9 mouse cellular contexts compared by ENCODE assay signal in genomic region chr15:36967381-36968211, GRCm38 (mm10). TPM values are rescaled to one million over a fixed set of nuclear protein-coding genes. Genes with fewer than 3 reads are reported as not detected.
DNase-seq lines count a peak whose midpoint lies in the region; ATAC-seq and TF ChIP-seq lines count a peak whose summit lies in the region.
"Had no signal": no experiment of that assay in that cellular context is flagged by ENCODE, and none has a peak within 500 bp of the region (broad histone marks: within the 10 kb centered on the region; RNA-seq: fewer than 3 reads in every experiment).

No protein-coding gene starts in this region.

- ATAC-seq in heart, embryonic 13.5 days (ENCODE audit: extremely low read depth, insufficient number of reproducible peaks, low FRiP score, low TSS enrichment) = no peak
- ATAC-seq in forebrain, embryonic 11.5 days (replicated peaks; ENCODE audit: low FRiP score) = peak; percentile 94
- ATAC-seq in midbrain, embryonic 12.5 days (ENCODE audit: low FRiP score, low read depth) = peak; percentile 93
- ATAC-seq in stomach, postnatal 0 days (ENCODE audit: low FRiP score, low TSS enrichment) = peak; percentile 51; the same call in 1 of the 2 replicates
- ATAC-seq: Patski had no signal

- H3K4me1 ChIP-seq in heart, embryonic 13.5 days = peaks cover 38% of the 10 kb centered on the region
- peaks cover 3% of the 10 kb centered on the region; the same call in 1 of the 2 replicates for H3K4me1 ChIP-seq in forebrain, embryonic 11.5 days (replicated peaks; ENCODE audit: control insufficient read depth, insufficient read depth, low read length)
- peaks cover 24% of the 10 kb centered on the region for H3K4me1 ChIP-seq in midbrain, embryonic 12.5 days
- H3K4me1 ChIP-seq in stomach, postnatal 0 days (replicated peaks; ENCODE audit: control insufficient read depth, insufficient read depth) = no peaks in the 10 kb centered on the region

- H3K27me3 ChIP-seq in heart, embryonic 13.5 days (replicated peaks) = no peaks in the 10 kb centered on the region
- H3K27me3 ChIP-seq in forebrain, embryonic 11.5 days (ENCODE audit: control insufficient read depth, insufficient read depth, low read length) = no peaks in the 10 kb centered on the region
- H3K27me3 ChIP-seq in midbrain, embryonic 12.5 days = no peaks in the 10 kb centered on the region
- no peaks in the 10 kb centered on the region for H3K27me3 ChIP-seq in stomach, postnatal 0 days (ENCODE audit: control insufficient read depth, insufficient read depth, low read length)
- H3K27me3 ChIP-seq: Patski had no signal

- no peak for TF ChIP-seq EP300 in stomach, postnatal 0 days (optimal IDR thresholded peaks at IDR 0.05)

- intact Hi-C loops in heart, postnatal 14 days (cut with DNase I) = no loop called here

- WGBS in heart, embryonic 13.5 days = 33% methylated on average over 24 of the region's 24 CpGs
- WGBS in forebrain, embryonic 11.5 days = 28% methylated on average over 24 of the region's 24 CpGs
- 19% methylated on average over 24 of the region's 24 CpGs for WGBS in midbrain, embryonic 12.5 days
- WGBS in stomach, postnatal 0 days = 27% methylated on average over 24 of the region's 24 CpGs

- peak; percentile 23; the same call in 1 of the 2 replicates for TF ChIP-seq POLR2A in brain, embryonic 14.5 days (IDR thresholded peaks at IDR 0.05; ENCODE audit: borderline replicate concordance, extremely low read depth, insufficient read depth, insufficient read length, poor library complexity, severe bottlenecking)

- TF ChIP-seq CTCF in brain, embryonic 14.5 days (IDR thresholded peaks at IDR 0.05; ENCODE audit: borderline replicate concordance, extremely low read depth, insufficient read depth, insufficient read length) = 0 out of 2 replicates have a peak, but pooled peaks have one; percentile 0
- peak; percentile 27 for TF ChIP-seq CTCF in layer of hippocampus, adult 2 months (conservative IDR thresholded peaks at IDR 0.05)
- no peak for TF ChIP-seq CTCF in stomach, postnatal 0 days (IDR thresholded peaks at IDR 0.05; ENCODE audit: low read depth)

- no peak for DNase-seq in heart, postnatal 14 days
- DNase-seq in brain, embryonic 14.5 days (ENCODE audit: low read depth) = peak; percentile 99
- DNase-seq in forebrain, embryonic 11.5 days (ENCODE audit: low spot score) = peak; percentile 76
- DNase-seq in layer of hippocampus, adult 2 months (ENCODE audit: low spot score in 2 of 2) = peak; percentile 86 to 94
- DNase-seq in stomach, postnatal 0 days (ENCODE audit: low spot score) = no peak
- no peak for DNase-seq in ovary, postnatal 10 days (ENCODE audit: low spot score)

- peak overlapping the region; percentile 59 for H3K4me2 ChIP-seq in heart, embryonic 13.5 days
- H3K4me2 ChIP-seq in forebrain, embryonic 11.5 days (ENCODE audit: low read depth, low read length, severe bottlenecking) = peak overlapping the region; percentile 51
- peak overlapping the region; percentile 55 for H3K4me2 ChIP-seq in midbrain, embryonic 12.5 days (replicated peaks)
- H3K4me2 ChIP-seq in stomach, postnatal 0 days (replicated peaks; ENCODE audit: low read depth) = 0 out of 2 replicates have a peak overlapping the region, but pooled peaks have one; percentile 14

- H3K27ac ChIP-seq in heart, embryonic 13.5 days (replicated peaks) = no peak overlapping the region
- H3K27ac ChIP-seq in forebrain, embryonic 11.5 days (ENCODE audit: low read depth, low read length) = peak overlapping the region; percentile 44
- peak overlapping the region; percentile 98 for H3K27ac ChIP-seq in layer of hippocampus, adult 2 months
- peak overlapping the region; percentile 94 for H3K27ac ChIP-seq in midbrain, embryonic 12.5 days (replicated peaks)
- H3K27ac ChIP-seq in stomach, postnatal 0 days (replicated peaks) = no peak overlapping the region

- H3K4me3 ChIP-seq in heart, embryonic 13.5 days = peak overlapping the region; percentile 24
- H3K4me3 ChIP-seq in forebrain, embryonic 11.5 days (ENCODE audit: low read depth, low read length) = peak overlapping the region; percentile 21
- peak overlapping the region; percentile 48 for H3K4me3 ChIP-seq in layer of hippocampus, adult 2 months
- peak overlapping the region; percentile 27 for H3K4me3 ChIP-seq in midbrain, embryonic 12.5 days
- no peak overlapping the region for H3K4me3 ChIP-seq in stomach, postnatal 0 days (ENCODE audit: low read depth, low read length)

- peak overlapping the region; percentile 56 for H3K9ac ChIP-seq in heart, embryonic 13.5 days
- peak overlapping the region; percentile 35 for H3K9ac ChIP-seq in forebrain, embryonic 11.5 days (ENCODE audit: low read length)
- peak overlapping the region; percentile 51 for H3K9ac ChIP-seq in midbrain, embryonic 12.5 days (replicated peaks)
- H3K9ac ChIP-seq in stomach, postnatal 0 days (ENCODE audit: low read length) = no peak overlapping the region

- no peaks in the 10 kb centered on the region for H3K36me3 ChIP-seq in heart, embryonic 13.5 days
- no peaks in the 10 kb centered on the region for H3K36me3 ChIP-seq in forebrain, embryonic 11.5 days (ENCODE audit: control insufficient read depth, insufficient read depth, low read length)
- H3K36me3 ChIP-seq in midbrain, embryonic 12.5 days = no peaks in the 10 kb centered on the region
- no peaks in the 10 kb centered on the region for H3K36me3 ChIP-seq in stomach, postnatal 0 days (ENCODE audit: control insufficient read depth, insufficient read depth, low read length)

- peaks cover 2% of the 10 kb centered on the region; the same call in 1 of the 2 replicates for H3K9me3 ChIP-seq in heart, embryonic 13.5 days
- no peaks in the 10 kb centered on the region for H3K9me3 ChIP-seq in forebrain, embryonic 11.5 days (ENCODE audit: control insufficient read depth, low read length)
- H3K9me3 ChIP-seq in midbrain, embryonic 12.5 days = no peaks in the 10 kb centered on the region
- H3K9me3 ChIP-seq in stomach, postnatal 0 days (ENCODE audit: control insufficient read depth, low read length) = no peaks in the 10 kb centered on the region

RNA-seq across cellular contexts. Expression of gene Zfp706, which starts 40.0 kb away (rescaled TPM):
- 426 and 458 TPM in 2 replicates for polyA plus RNA-seq in heart, embryonic 13.5 days (2015; fragmentation: Nextera tagmentation; extraction: Ambion mirVana)
- 100 to 1,000 TPM; 194 to 211 TPM for total RNA-seq in heart, postnatal 14 days (2021)
- 76.9 and 99.6 TPM in 2 replicates for polyA plus RNA-seq in brain, embryonic 14.5 days (2012; rRNA removed)
- polyA plus RNA-seq in forebrain, embryonic 11.5 days (2014; fragmentation: Nextera tagmentation; extraction: Ambion mirVana) = 410 and 472 TPM in 2 replicates
- total RNA-seq in layer of hippocampus, adult 2 months (2021) = 100 to 1,000 TPM; 275 to 283 TPM
- 439 and 444 TPM in 2 replicates for polyA plus RNA-seq in midbrain, embryonic 12.5 days (2016; fragmentation: Nextera tagmentation; extraction: Ambion mirVana)
- 868 and 874 TPM in 2 replicates for polyA plus RNA-seq in stomach, postnatal 0 days (2015; fragmentation: Nextera tagmentation; extraction: Ambion mirVana)

Comparison
In these comparisons a context has a peak if more than half of its experiments do, and no peak if none do; other contexts are left out.
1. H3K27ac ChIP-seq: peak in forebrain, embryonic 11.5 days (single experiment), layer of hippocampus, adult 2 months (single experiment) and midbrain, embryonic 12.5 days (single experiment); none in heart, embryonic 13.5 days (single experiment) and stomach, postnatal 0 days (single experiment).
2. DNase-seq: peak in brain, embryonic 14.5 days (single experiment), forebrain, embryonic 11.5 days (single experiment) and layer of hippocampus, adult 2 months (2 of 2); none in heart, postnatal 14 days (0 of 2), stomach, postnatal 0 days (single experiment) and ovary, postnatal 10 days (single experiment).
3. Peak in every context shown above with its lines, with median percentiles within 50 percentile points of each other: H3K4me2 ChIP-seq.